Mouse (Mus musculus): ENCODE results near the gene Krt6a.

DNA sequence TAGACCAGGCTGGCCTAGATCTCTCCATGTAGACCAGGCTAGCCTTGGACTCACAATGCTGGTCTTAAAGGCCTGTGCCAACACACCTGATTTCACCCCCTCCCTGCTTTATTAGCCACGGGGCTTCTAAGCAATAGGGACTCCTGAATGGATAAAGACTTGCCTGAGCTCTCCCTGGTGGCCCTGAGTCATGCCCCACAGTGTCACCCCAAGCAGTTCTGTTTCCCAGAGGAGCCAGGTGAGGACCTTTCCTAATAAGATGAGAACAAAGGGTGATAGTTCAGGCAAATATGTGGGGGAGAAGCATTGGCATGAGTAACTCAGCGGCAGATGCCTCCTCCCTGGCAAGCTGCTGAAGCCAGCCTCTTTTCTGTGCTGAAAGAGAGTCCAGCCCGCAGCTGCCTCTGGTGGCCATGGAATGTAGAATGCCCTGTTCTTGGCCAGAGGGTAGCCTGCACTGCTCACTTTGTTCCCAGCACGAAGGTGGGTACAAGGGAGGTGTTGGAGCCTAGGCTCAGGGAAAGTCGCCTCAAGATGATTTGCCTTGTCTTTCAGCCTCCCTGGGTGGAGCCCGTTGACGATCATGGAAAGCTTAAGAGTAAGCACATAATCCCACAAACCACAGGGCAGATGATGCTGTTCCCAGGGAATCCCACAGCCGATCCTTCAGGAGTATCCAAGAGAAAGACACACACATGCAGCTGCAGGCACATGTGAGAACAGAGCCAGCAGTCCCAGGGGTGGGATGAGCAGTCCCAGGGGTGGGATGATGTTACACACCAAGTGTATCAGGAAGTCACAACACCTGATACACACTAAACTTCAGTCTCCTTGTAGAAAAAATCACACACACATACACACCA, 3.5 kb upstream of the Krt6a start:
- TF ChIP-seq POLR2A (IDR thresholded peaks at IDR 0.05; ENCODE audit: insufficient read length, low read depth), result no peak
- TF ChIP-seq TCF12 (IDR thresholded peaks at IDR 0.05; ENCODE audit: insufficient read depth, poor library complexity, severe bottlenecking), result no peak
- no peak for TF ChIP-seq E2F4 (IDR thresholded peaks at IDR 0.05; ENCODE audit: insufficient read depth)
- TF ChIP-seq USF1 (IDR thresholded peaks at IDR 0.05; ENCODE audit: low read depth), result no peak
- TF ChIP-seq MAX (IDR thresholded peaks at IDR 0.05; ENCODE audit: low read depth), result no peak
